Mouse (Mus musculus) lung, postnatal 36 days (tissue): ENCODE measurements around the gene Padi4.

Experiments
- DNase-seq: peaks from one replicate; pipeline ENCODE4 v3.0.0; 2022; ENCODE audit warnings: mixed read lengths

Gene Padi4

GRCm38 (mm10) chr4:140701049-140701715 lies 72.9 kb downstream of the Padi4 start:
- peak; percentile 74 for DNase-seq

DNA sequence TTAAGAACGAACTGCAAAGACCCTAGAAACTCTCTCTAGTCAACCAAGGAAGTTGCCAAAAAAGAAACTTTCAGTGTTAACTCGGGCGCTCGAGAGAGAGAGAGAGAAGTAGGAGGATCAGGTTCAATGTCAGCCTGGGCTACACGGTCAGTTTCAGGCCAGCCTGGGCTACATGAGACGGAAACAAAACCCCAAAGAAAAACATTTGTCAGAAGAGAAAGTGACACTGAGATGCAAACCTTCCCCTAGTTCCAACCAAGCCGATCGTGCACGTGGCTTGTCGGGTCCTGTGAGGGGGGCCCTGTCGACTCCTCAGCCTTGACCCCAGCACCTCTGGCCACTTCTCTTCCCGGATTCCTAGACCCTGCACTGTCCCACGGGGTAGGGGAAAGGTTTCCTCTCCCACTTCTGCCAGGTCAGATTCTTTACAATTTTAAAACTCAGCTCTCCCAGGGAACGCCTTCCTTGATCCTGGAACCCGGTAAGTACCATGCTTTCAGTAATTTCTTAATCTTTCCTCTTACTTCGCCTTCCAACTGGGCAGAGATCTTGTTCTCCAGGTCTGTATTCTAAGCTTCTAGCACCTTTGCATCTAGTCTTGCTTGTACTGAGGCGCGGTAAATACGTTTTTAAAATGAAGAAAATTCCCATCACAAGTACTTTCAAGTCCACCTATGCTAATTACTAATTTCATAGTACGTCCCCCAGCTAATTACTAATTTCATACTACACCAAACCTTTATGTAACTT lies 73.6 kb downstream of the Padi4 start, which contains the start of gene Rcc2:
Rcc2 (plus strand) TSS at position 273 of the 750 bp plus-strand sequence.
- no peak for DNase-seq

GRCm38 (mm10) chr4:140699441-140700127 lies 74.5 kb downstream of the Padi4 start:
- DNase-seq = peak; percentile 87
